Mouse (Mus musculus): ENCODE results near the gene Lect2.

The Lect2 gene

DNA sequence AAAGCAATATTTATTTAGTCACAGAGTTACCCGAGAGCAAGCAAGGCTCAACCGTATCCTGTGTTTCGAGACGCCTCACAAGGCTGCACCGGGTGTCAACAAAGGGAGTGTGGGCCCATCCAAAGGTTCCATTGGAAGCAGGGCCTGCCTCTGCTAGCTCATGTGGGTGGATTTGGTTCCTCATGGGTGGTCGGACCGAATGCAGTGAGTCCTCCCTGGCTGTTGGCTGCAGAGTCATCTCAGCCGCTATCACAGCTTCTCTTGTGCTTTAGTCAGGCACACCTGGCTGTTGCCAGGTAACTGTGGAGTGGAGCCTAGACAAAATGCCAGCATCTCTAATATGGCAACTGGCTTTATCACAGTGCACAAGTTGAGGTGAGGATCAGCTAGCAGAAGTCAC lies 47.7 kb downstream of the Lect2 start:
- DNase-seq = no peak

DNA sequence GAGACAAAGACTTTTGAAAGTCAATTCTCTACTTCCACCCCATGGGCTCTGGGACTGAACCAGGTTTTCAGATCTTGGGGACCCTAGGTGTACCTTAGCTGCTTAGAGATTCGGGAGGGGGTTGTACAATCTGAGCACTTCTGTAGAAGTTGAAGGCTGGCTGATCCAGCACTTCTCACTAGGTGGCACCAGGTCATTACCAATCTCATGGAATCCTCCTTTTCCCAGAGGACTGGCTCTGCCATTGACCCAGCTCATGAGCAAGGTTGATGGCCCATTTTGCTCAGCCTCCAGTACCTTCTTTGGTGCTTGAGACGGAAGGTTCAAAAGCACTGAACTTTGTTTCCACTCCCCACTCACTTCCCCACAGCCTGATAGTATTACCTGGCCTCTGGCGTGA lies 48.2 kb downstream of the Lect2 start:
- DNase-seq = no peak

- no peak for DNase-seq
Observed at GRCm38 (mm10) chr13:56494440-56494839, 53.9 kb downstream of the Lect2 start.
